Mouse (Mus musculus) hindbrain, embryonic 16.5 days (tissue): ENCODE data around the gene Gm11549. TPM values are rescaled to one million over a fixed set of nuclear protein-coding genes. Genes with fewer than 3 reads are reported as not detected.

ENCODE experiments used
- ATAC-seq: fragments of 200-750 bp; cut with Nextera tagmentation; 2 replicates; pipeline ENCODE4 v1.8.0; 2017; ENCODE audit warnings: moderate TSS enrichment, moderate library complexity
- H3K27ac ChIP-seq: fragments of 300-500 bp; sonication (generic); 2 replicates; pipeline ENCODE4 v1.5.1; 2014; ENCODE audit warnings: low read depth, mild to moderate bottlenecking, control low read depth, low read length, moderate library complexity
- H3K27me3 ChIP-seq: fragments of 300-500 bp; sonication (generic); replicated peaks from 2 replicates; pipeline ENCODE4 v1.6.1; 2014; ENCODE audit warnings: low read length; ENCODE audit not compliant: control insufficient read depth, insufficient read depth
- H3K36me3 ChIP-seq: fragments of 300-500 bp; sonication (generic); 2 replicates; pipeline ENCODE4 v1.6.1; 2014; ENCODE audit warnings: mild to moderate bottlenecking, low read length, moderate library complexity, mixed read lengths; ENCODE audit not compliant: control insufficient read depth, insufficient read depth
- H3K4me1 ChIP-seq: fragments of 300-500 bp; sonication (generic); 2 replicates; pipeline ENCODE4 v1.6.1; 2014; ENCODE audit warnings: low read depth, low read length; ENCODE audit not compliant: control insufficient read depth, insufficient read depth
- H3K4me2 ChIP-seq: fragments of 300-500 bp; sonication (generic); 2 replicates; pipeline ENCODE4 v1.6.1; 2014; ENCODE audit warnings: mild to moderate bottlenecking, low read length, control low read depth, moderate library complexity
- H3K4me3 ChIP-seq: fragments of 300-500 bp; sonication (generic); 2 replicates; pipeline ENCODE4 v1.5.1; 2014; ENCODE audit warnings: mild to moderate bottlenecking, low read length, control low read depth, moderate library complexity
- H3K9ac ChIP-seq: fragments of 300-500 bp; sonication (generic); 2 replicates; pipeline ENCODE4 v1.6.1; 2014; ENCODE audit warnings: low read depth, mild to moderate bottlenecking, control low read depth, low read length, moderate library complexity
- H3K9me3 ChIP-seq: fragments of 300-500 bp; sonication (generic); 2 replicates; pipeline ENCODE4 v1.6.1; 2014; ENCODE audit warnings: mild to moderate bottlenecking, low read length, moderate library complexity; ENCODE audit not compliant: control insufficient read depth
- WGBS: fragments of 180-500 bp; shearing (Covaris S2); extraction: QIAGEN DNeasy Blood & Tissue Kit; methylation state at CpG from one replicate; pipeline ENCODE4 v1.1.7; 2014; 5-methylcytosine and 5-hydroxymethylcytosine counted together
- polyA plus RNA-seq: library from polyadenylated mRNA; unstranded; fragments of >200 nt; fragmentation: Nextera tagmentation; extraction: Ambion mirVana; gene quantifications from 2 replicates; pipeline ENCODE4 v1.2.1, GENCODE M21; 2015

The Gm11549 gene
- polyA plus RNA-seq, 1 experiment from 2014 or later, result 0.75 TPM

DNA sequence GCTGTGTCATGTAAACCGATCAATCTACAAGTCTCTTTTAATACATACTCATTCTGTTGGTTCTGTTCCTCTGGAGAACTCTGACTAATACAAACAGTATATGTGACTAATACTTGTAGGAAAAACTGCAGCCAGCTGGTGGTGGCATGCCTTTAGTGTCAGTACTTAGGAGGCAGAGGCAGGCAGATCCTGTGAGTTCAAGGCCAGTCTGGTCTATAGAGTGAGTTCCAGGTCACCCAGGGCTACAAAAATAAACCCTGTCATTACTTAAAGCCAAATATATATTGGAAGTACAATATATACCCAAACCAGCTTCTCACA, 32.1 kb downstream of the Gm11549 start:
- Histone ChIP-seq H3K4me2 (no peak overlapping the region), H3K9me3 (no peaks in the 10 kb centered on the region), H3K4me3 (no peak overlapping the region), H3K4me1 (no peaks in the 10 kb centered on the region), H3K27ac (no peak overlapping the region), H3K36me3 (no peaks in the 10 kb centered on the region), H3K27me3 (no peaks in the 10 kb centered on the region), H3K9ac (no peak overlapping the region)
- 91% methylated on average over 1 of the region's 1 CpGs for WGBS
- ATAC-seq, result no peak

DNA sequence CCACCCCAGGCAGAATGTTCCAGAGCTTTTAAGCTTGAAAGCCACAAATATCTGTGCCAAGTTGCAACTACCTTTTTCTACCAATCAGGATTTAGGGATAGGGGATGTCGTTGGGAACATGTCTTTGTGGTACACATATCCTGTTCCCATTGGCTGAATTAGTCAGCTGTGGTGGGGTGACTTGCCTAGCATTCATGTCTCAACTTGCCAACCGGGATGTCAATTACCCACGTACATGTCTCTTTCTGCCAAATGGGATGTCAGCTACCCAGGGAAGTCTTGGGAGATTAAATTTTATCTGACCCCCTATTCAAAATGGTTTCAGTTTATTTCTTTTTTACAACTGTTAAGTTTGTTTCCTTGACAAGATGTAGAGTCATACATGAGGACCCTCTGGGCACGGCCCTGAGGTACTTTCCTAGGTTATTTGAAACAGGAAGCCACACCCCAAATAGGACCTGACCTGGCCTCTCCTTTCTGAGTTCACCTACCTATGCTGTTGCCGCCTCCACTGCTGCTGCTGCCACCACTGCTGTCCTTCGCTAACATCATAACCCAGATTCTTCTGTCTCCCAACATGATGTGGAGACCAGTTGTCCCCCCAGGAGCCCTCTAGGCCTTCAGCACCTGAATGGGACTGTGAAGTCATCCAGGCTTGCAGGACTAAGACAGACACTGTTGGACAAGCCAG, 32.6 kb downstream of the Gm11549 start:
- Histone ChIP-seq H3K9me3 (no peaks in the 10 kb centered on the region), H3K36me3 (no peaks in the 10 kb centered on the region), H3K4me2 (no peak overlapping the region), H3K27me3 (no peaks in the 10 kb centered on the region), H3K9ac (no peak overlapping the region), H3K27ac (no peak overlapping the region), H3K4me1 (no peaks in the 10 kb centered on the region), H3K4me3 (no peak overlapping the region)
- ATAC-seq, result no peak
- 90% methylated on average over 6 of the region's 6 CpGs for WGBS

DNA sequence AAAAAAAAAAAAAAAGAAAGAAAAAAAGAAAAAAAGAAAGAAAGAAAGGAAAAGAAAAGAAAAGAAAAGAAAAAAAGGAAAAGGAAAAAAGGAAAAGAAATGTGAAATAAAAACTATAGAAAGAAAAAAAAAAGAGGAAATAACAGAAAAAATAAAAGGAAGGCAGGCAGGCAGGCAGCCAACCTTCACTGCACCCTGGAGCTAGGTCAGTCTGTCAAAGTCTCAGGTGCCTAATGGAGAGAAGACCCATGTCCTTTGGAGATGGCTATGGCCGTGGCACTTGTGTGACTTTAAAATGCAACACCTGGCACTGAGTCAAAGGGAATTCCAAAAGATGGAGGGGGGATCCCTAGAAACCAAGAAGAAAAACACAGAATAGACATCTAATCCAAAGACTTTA, 33.2 kb downstream of the Gm11549 start:
- ATAC-seq, result no peak
- no peaks in the 10 kb centered on the region for H3K9me3 ChIP-seq
- 42% methylated on average over 1 of the region's 1 CpGs for WGBS

DNA sequence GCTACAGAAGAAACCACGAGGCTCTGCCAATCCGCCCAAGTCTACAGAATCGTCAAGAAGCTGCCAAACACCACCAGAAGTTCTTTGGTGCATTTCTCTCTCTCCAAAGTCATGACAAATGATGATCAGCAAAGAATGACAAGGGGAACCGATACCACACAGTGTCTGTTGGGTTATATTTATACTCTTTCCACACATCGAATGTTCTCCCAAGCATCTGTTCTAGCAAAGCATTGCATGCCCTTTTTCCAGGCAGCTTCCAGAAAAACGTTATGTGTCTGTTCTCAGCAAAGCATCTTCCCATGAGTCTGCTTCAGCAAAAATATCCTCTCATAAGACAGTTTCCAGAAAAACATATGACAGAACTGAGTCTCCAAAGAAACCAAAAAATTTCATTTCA, 34.7 kb downstream of the Gm11549 start:
- peaks cover 2% of the 10 kb centered on the region; the same call in 1 of the 2 replicates for H3K4me1 ChIP-seq
- no peak overlapping the region for H3K9ac ChIP-seq
- no peak overlapping the region for H3K27ac ChIP-seq
- ATAC-seq, result no peak
- H3K9me3 ChIP-seq, result no peaks in the 10 kb centered on the region
- no peaks in the 10 kb centered on the region for H3K27me3 ChIP-seq
- H3K4me2 ChIP-seq, result no peak overlapping the region
- H3K36me3 ChIP-seq, result no peaks in the 10 kb centered on the region
- 90% methylated on average over 6 of the region's 6 CpGs for WGBS
- no peak overlapping the region for H3K4me3 ChIP-seq

More for the DNA sequence above, 33.2 kb downstream of the Gm11549 start:
- H3K4me2 ChIP-seq, result no peak overlapping the region
- H3K4me3 ChIP-seq, result no peak overlapping the region
- H3K36me3 ChIP-seq, result no peaks in the 10 kb centered on the region
- H3K9ac ChIP-seq, result no peak overlapping the region
- no peaks in the 10 kb centered on the region for H3K4me1 ChIP-seq
- H3K27me3 ChIP-seq, result no peaks in the 10 kb centered on the region
- H3K27ac ChIP-seq, result no peak overlapping the region

GRCm38 (mm10) chr3:36486176-36486575, 35.4 kb downstream of the Gm11549 start:
- no peak overlapping the region for H3K9ac ChIP-seq
- 57% methylated on average over 6 of the region's 6 CpGs for WGBS
- no peak overlapping the region for H3K4me3 ChIP-seq
- no peak for ATAC-seq
- H3K4me1 ChIP-seq, result peaks cover 4% of the 10 kb centered on the region; the same call in 1 of the 2 replicates
- no peaks in the 10 kb centered on the region for H3K27me3 ChIP-seq
- no peaks in the 10 kb centered on the region for H3K9me3 ChIP-seq
- H3K27ac ChIP-seq, result no peak overlapping the region
- no peaks in the 10 kb centered on the region for H3K36me3 ChIP-seq
- no peak overlapping the region for H3K4me2 ChIP-seq

- Histone ChIP-seq H3K27me3 (no peaks in the 10 kb centered on the region), H3K9me3 (no peaks in the 10 kb centered on the region), H3K4me1 (peaks cover 4% of the 10 kb centered on the region; the same call in 1 of the 2 replicates), H3K4me2 (no peak overlapping the region), H3K4me3 (no peak overlapping the region), H3K36me3 (no peaks in the 10 kb centered on the region), H3K27ac (no peak overlapping the region), H3K9ac (no peak overlapping the region)
- ATAC-seq, result no peak
- 90% methylated on average over 4 of the region's 4 CpGs for WGBS
These were observed 37.3 kb downstream of the Gm11549 start for GRCm38 (mm10) chr3:36484292-36484691.

GRCm38 (mm10) chr3:36482940-36483339, 38.7 kb downstream of the Gm11549 start:
- no peaks in the 10 kb centered on the region for H3K9me3 ChIP-seq
- no peak overlapping the region for H3K4me2 ChIP-seq
- no peaks in the 10 kb centered on the region for H3K27me3 ChIP-seq
- ATAC-seq, result no peak
- no peak overlapping the region for H3K4me3 ChIP-seq
- H3K4me1 ChIP-seq, result peaks cover 4% of the 10 kb centered on the region; the same call in 1 of the 2 replicates
- H3K9ac ChIP-seq, result no peak overlapping the region
- no peak overlapping the region for H3K27ac ChIP-seq
- no peaks in the 10 kb centered on the region for H3K36me3 ChIP-seq
- 46% methylated on average over 9 of the region's 9 CpGs for WGBS

DNA sequence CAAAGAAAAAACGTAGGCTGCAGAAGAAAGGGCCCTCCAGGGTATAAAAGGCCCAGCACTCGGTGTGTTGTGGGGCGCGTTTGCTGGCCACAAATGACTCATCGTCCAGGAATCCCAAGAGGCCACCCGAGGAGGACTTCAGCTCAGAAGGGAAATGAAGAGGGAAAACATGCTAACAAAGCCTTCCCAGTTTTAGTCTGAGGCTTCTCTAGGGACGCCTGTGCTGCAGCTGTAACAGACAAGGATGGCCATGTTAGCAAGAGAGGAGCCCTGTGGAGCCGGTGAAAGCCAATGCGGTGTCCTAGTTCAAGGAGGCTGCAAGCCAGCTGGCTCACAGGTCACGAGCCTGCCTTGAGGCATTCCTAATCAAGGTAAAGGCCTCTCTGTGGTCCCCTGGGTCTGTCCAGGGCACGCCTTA, 39.8 kb downstream of the Gm11549 start:
- peak; percentile 82 for ATAC-seq
- Histone ChIP-seq H3K9me3 (no peaks in the 10 kb centered on the region), H3K36me3 (no peaks in the 10 kb centered on the region), H3K9ac (no peak overlapping the region), H3K27ac (peak overlapping the region; percentile 32), H3K4me1 (peaks cover 4% of the 10 kb centered on the region; the same call in 1 of the 2 replicates), H3K4me2 (peak overlapping the region; percentile 14; the same call in 1 of the 2 replicates), H3K4me3 (no peak overlapping the region), H3K27me3 (no peaks in the 10 kb centered on the region)
- WGBS, result 5% methylated on average over 11 of the region's 11 CpGs

DNA sequence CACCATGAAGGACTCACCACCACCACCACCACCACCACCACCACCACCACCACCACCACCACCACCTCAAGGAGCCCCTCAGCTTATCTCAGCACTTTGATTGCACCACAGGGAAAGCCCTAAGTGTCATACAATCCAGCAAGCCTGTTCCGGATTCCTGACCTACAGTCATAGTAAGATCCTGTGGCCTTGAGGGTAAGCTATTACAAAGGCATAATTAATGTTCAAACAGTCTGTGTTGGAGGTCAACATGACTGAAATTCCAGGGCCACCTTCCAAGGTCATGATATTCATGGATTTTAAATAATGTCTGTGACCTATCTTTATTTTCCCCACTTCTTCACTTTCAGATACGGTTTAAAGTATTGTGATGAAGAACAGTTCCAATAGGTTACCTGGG, 41.1 kb downstream of the Gm11549 start:
- H3K4me3 ChIP-seq, result no peak overlapping the region
- no peak overlapping the region for H3K9ac ChIP-seq
- ATAC-seq, result no peak
- no peaks in the 10 kb centered on the region for H3K9me3 ChIP-seq
- no peak overlapping the region for H3K4me2 ChIP-seq
- no peaks in the 10 kb centered on the region for H3K36me3 ChIP-seq
- H3K27me3 ChIP-seq, result no peaks in the 10 kb centered on the region
- WGBS, result 79% methylated on average over 2 of the region's 2 CpGs
- H3K4me1 ChIP-seq, result peaks cover 4% of the 10 kb centered on the region; the same call in 1 of the 2 replicates
- H3K27ac ChIP-seq, result no peak overlapping the region
